Mouse (Mus musculus) layer of hippocampus, postnatal 10 days (tissue): ENCODE data around the gene Lgi4. TPM values are rescaled to one million over a fixed set of nuclear protein-coding genes. Genes with fewer than 3 reads are reported as not detected.

Experiments used
- DNase-seq, 2 experiments: peaks; one replicate each; pipeline ENCODE4 v3.0.0; 2021; ENCODE audit warnings: low spot score in 2 of 2
- total RNA-seq, 2 experiments: library from RNA; stranded (reverse); gene quantifications; 2 replicates each; pipeline ENCODE4 v1.2.3; 2021

The Lgi4 gene
- total RNA-seq, 2 experiments from 2014 or later: 13.2 to 15.5 TPM

DNA sequence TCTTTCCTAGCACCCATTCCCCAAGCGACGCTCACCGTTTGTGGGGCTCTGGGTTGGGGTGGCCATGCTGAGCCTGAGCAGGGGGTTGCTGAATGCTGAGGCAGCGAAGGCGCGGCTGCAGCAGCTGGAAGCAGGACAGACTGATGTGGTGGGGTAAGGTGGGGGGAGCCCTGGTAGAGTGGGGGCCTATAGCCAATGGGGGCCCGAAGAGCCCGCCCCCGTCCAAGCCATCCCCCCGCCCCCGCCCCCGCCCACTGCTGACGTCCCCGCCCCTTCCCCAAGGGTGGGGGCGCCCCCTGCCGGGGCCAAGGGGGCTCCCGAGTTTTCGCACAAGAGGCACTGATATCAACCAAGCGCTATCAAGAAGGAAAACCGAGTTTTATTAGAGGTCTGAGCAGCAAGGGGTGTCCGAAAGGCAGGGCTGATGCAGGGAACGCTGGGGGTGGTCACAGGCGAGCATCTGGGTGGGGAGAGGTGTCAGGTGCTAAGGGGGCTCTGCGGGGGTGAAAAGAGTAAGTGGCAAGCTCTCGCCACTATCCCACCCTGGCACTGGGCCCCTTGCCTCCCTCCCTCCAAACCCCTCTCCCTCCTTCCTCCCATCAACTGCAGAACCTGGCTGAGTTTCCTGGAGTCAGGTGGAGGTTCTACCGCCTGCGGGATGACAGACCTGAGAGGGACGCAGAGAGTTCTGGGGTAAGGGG is 7.7 kb upstream of the Lgi4 start, which contains the start of gene Fxyd7:
Gene Fxyd7, minus strand, starts transcription at position 147 of the 701 bp plus-strand sequence.
- peak in 1 of 2 experiments; percentile 60 for DNase-seq

DNA sequence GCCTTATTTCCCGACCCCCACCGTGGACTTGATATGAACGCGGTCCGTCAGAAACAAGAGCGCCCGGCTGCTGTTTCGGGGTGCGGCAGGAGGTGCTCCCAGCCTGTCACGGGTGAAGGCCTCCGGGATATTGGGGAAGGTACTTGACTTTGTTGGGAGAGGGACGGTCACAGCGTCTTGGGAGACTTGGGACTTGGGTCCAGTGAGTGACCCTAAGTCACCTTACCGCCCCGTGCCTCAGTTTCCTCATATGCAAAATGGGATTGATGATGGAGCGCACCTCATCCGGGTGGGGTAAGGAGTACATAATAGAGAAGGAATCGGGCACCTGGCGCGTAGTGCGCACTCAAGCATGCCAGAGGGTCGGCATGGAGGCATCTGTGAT is 6.9 kb upstream of the Lgi4 start:
- DNase-seq: no peak

DNA sequence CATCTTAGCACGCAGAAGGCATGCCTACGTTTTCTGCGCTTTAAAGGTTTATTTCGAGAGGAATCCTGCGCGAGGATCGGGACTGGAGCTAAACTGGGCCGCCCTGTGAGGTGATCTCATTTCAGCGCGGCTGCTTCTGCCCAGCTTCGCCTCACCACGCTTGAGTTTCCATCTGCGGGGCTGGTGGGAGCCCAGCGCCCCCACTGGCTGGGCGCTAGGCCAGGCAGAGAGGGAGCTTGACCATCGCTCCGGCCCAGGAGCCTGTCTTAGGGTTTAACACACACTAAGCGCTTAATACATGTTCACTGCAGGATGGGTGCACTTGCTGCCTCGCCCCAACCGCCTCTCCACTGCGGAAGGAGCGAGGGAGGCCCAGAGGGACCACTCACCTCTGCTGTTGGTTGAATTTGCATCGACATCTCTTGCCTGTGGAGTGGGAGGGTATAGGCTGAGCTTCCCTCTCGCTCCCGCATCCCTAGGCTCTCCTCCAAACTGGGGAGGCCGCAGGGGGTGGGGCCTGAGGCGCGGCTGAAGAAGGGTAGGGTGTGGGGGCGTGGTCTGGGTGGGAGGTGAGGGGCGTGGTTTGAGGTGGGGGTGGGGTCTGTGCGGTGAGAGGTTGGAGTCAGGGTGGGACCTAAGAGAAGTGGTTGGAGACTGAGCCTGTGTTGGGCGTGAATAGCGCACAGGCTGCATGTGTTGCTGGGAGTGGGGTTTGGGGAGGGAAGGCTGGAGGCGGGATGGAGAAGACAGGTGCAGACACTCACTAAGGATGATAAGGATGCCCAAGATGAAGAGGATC is 6.3 kb upstream of the Lgi4 start:
- DNase-seq: peak; percentile 60 to 73

DNA sequence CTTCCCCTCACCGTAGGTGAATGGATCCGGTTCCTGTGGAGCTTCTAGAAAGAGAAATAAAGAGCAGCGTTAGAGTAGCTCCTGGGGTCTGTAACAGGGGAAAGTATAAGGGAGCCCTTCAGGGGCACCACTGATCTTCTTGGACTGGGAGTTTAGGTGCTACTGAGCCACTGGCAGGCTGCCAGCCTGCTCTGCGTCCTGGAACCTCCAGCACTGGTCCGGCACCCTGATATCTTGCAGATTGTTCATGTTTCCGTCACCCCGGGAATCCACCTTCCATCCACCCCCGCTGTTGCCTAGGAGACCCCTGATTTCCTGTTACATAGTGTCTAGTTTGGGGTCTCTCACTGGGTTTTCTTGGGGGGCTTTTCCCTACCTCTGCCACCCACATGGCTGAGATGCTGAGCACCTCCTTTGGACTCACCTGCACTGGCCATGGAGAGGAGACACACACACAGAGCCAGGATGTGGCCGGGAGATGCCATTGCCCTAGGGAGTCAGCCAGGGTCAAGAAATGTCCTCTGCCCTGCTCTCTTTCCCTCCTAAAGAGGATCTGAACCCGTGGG is 5.2 kb upstream of the Lgi4 start:
- no peak for DNase-seq

DNA sequence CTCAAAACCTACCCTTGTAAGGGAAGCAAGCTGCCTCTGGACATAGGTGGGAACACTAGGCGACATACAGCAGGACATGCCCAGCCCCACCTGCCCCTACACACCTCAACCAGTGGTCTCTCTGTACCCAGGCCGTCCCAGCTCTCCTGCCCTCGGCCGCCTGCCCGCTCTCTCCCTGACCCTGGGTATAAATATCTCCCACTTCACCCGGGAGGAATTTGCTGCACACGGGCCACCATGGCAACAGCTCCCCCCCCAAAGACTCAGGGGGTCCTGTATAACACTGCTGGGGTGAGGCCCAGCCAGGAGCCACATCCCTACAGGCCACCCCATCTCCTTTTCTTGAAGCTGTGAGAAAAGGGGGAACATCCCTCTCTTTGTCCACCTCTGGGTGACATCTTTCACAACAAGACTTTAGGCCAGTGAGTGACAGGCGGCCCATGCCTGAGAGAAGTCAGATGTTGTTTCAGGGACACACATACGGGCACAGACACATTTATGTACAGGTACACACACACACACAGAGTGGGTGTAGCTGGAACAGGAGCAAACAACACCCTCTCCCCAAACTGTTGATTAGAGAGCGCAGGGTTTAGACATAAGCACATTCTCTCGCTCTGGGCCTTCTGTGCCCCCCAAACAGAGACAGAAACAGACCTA is 4.4 kb upstream of the Lgi4 start:
- no peak for DNase-seq

DNA sequence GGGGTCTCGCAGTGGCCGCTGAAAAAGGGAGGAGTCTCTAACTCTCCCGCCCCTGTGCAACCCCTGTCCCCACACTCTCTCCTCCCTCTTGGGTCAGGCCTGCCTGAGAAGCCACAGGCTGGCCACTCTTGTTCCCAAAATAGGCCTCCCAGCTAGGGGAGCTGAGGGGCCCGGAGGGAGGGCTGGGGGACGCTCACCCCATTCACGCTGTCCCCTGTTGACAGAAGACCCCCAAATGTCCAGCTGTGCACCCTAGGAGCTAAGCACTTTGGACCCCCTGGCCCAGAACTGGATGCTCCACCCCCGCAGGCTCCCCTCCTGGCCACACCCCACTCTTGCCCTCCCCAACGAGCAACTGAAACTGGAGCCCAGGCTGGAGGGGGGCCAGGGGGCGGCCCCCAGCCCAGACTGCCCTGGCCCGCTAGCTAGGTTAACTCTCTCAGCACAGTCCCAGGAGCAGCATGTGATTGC is 3.8 kb upstream of the Lgi4 start:
- DNase-seq: peak; percentile 68 to 74

DNA sequence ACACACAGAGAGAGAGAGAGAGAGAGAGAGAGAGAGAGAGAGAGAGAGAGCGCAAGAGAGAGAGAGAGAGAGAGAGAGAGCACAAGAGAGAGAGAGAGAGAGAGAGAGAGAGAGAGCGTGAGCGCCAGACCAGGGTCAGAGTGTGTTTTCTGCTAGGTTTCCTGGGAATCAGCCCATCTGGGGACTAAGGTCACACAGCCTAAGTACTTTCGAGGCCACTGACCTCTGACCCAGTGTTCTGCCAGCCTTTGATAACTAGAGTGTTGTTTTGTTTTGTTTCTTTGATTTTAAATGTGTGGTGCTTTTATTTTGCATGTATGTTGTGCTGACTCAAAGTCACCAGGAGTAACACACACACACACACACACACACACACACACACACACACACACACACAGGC is 3.3 kb upstream of the Lgi4 start:
- no peak for DNase-seq

DNA sequence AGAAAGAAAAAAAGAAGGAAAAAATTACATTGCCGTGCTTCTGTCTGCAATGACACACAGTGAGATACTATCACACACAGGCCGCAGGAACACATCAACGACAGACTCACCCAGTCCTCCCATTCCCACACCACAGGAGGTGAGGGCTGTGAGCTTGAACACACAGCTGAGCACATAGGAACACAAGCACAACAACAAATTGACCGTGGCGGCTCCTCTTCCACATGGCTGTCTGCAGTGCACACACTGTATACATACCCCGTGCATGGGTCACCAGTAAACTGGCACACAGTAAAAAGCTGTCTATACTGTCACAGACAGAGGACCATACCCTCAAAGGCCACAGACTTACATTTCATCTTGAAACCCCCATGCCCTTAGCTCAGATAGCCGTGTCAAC is 2.7 kb upstream of the Lgi4 start:
- no peak for DNase-seq

DNA sequence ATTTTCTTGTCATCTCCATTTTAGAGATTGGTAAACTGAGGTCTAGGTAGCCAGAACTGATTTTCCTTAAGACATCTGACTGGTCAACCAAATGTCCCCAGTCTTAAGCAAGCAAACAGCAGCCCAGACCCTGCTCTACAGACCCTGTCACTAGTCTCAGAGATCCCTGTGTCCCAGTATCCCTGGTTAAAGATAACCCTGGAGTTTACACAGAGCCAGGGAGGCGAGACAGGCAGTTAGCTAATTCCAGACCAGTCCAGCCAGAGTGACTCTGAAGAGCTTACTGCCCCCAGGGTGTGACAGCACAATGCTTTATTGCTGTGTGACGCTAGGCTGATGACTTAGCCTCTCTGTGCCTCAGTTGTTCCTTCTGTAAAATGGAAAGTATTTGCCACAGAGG is 2.1 kb upstream of the Lgi4 start, which contains the start of gene Fxyd1:
Gene Fxyd1, minus strand, starts transcription at position 129 of the 400 bp plus-strand sequence.
- DNase-seq: no peak

DNA sequence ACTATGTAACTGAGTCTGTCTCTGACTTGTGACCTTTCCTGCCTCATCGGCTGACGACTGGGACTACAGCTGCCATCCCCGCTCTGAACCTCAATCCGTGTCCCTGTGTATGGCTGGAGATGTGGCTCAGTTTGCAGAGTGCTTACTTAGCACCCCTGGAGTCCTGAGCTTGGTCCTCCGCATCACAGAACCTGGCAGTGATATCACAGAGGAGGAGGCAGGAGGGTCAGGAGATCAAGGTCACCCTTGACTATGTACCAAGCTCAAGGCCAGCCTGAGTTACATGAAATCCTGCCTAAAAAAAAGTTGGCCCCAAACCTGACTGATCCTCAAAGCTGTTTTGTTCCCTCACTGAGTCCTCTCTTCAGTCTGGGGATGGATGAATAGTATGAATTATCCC is 1.4 kb upstream of the Lgi4 start:
- no peak for DNase-seq

DNA sequence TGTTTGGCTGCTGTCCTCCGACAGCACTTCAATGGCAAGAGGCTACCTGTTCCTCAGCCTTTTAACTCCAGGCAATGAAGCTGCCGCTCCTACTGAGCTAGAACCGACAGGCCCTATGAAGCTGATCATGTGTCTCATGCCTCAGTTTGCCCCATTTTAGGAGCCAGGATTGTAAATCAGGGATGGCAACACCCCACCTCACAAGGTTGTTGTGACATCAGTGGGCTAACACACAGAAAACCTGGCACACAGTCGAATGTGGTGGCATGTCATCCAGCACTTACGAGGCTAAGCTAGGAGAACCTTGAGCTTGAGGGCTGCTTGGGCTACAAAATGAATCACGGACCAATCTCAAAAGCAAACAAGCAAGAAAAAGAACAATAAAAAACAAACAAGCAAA is 931 bp upstream of the Lgi4 start:
- DNase-seq: no peak

DNA sequence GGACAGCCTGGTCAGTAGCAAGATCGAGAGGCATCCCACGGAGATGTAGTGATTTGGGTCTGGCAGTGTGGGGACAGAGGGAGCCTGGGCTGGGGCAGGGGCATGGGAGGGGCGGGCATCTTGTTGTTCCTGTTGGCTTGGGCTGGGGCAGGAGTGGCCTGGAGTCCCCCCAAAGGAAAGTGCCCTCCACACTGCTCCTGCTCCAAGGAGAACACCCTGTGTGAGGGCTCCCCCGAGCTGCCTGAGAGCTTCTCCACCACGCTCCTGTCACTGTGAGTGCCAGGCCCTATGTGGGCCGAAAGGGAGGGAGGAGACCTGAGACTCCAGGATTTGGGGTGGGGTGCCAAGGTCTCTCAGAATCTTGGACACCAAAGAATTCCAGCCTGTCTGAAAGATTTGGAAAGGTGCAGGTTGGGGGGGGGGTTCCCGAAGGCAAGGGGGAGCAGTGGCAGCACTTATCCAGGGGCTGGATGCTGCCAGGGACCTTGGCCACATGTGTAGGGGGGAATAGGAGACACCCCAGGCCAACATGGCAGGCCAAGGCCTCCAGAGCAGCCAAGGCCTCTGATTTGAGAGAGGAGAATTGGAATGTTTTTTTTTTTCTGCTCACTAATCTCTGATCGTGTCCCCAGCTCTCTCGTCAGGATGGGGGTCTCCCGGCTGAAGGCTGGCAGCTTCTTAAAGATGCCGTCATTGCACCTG is 928 bp downstream of the Lgi4 start:
- DNase-seq: peak in 1 of 2 experiments; percentile 33

DNA sequence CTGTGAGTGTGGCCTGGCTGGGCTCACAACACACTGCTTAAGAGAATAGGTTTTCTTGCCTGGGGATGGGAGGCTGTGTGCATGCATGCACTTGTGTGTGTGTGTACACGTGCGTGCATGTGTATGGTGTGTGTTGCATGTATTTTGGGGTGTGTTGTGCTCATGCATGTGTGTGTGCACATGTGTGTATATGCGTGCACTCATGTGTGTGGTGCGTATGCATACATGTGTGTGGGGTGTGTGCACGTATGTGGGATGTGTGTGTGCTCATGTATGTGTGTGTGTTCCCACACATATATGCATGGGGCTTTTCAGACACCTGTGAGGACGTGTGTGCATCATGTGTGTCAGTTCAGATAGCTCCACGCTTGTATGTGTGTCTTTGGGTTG is 1.5 kb downstream of the Lgi4 start:
- DNase-seq: no peak

DNA sequence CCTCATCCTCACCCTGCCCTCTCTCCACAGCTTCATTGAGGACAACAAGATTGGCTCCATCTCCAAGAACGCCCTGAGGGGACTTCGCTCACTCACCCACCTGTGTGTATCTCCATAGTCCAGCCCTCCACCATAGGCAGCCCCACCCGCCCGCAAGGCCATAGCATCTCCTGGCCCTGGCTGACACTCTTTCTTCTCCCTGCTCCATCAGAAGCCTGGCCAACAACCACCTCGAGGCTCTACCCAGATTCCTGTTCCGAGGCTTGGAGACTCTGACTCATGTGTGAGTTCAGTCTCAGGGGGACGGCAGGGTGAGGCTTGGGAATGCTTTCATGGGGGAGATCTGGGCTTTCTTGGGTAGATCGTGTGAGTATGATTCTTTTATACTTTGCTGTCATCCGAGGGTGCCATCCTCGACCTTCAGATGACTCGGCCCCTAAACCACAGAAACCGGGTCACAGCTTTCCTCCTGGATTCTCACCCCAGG is 4.0 kb downstream of the Lgi4 start:
- DNase-seq: no peak

DNA sequence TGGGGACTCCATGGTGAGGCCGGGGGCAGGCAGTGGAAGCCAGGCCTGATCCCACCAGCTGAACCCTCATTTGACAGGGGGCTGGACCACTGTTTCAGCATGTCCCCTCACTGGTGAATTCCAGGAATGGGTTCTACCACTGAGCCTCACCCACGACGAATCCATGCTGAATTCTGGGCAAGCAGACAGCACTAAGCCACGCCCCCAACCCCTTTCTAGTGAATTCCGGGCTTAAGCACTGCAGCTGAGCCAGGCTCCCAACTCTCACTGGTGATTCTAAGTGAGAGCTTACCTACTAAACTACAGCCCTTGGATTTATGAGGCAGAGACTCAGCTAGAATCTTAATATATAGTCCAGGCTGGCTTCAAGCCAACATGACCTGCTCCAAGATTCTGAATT is 8.7 kb downstream of the Lgi4 start:
- peak; percentile 56 to 60 for DNase-seq

DNA sequence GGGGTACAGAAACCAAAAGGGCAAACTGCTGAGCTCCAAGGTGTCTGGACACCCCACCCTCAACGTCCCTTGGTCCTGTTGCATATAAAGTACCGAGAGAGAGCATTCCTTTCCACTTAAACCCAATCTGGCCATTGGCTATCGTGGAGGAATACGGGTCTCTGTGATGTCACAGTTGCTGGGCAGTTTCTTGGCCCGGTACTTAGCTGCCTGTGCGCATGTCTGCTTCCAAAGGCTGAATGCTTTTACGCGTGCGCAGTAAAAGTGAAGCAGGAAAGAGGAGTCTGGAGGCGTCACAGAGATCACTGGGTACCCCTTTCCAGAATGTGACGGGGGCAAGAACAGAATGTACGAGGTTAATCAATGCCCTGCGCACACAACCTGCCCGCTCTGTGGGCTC is 10.3 kb downstream of the Lgi4 start:
- DNase-seq: no peak

DNA sequence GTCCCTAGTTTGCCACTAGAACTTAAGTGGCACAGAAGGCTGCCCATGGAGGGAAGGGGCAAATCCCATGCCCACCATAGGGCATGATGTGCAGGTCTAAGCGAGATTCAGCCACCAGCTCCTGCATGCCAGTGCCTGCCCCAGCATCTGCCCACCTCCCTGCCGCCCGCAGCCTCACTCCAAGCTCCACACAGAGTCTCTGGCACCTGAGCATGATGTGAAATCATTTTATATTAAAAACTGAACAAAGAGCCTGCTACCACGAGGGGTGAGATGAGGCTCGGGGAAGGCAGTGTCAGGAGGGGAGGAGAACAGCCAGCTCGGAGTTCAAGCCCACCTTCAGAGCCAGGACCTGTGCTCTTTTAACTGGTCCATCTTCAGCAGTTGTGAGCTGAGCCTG is 11.2 kb downstream of the Lgi4 start:
- no peak for DNase-seq

DNA sequence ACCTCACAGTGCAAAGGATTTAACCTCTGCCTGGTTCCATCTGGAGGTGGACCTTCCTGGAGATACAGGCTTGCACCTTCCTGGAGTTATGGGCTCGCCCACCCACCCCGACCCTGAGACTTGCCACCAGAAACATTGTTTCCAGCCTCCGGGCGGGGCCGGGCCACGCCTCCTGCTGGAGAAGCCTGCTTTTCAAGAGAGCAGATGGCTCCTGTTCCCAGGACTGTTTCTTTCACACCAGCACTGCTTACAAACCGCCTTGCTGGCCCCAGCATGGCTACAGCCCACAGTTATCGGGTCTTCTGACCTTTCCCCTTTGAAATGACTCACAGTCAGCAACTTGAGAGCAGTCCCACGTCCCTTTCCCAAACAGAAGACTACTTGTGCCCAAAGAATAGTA is 13.2 kb downstream of the Lgi4 start:
- no peak for DNase-seq

DNA sequence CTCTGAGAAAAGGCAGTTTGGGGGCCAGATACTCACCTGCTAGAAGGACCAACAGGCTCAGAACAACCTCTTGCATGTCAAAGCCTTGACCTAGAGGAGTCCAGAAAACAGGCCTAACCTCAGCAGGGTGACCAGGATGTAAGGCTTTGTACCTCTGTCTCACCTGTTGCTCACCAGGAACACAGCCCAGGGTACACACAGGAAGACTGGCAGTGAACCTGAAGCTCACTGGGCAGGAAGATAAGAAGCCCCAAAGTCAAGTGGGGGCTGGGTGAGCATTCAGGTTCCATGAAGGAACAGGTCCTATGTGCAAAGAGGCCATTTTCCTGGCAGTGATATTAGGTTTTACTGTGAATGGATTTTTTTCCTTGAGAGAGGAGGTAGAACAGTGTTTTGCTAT is 14.4 kb downstream of the Lgi4 start:
- no peak for DNase-seq

DNA sequence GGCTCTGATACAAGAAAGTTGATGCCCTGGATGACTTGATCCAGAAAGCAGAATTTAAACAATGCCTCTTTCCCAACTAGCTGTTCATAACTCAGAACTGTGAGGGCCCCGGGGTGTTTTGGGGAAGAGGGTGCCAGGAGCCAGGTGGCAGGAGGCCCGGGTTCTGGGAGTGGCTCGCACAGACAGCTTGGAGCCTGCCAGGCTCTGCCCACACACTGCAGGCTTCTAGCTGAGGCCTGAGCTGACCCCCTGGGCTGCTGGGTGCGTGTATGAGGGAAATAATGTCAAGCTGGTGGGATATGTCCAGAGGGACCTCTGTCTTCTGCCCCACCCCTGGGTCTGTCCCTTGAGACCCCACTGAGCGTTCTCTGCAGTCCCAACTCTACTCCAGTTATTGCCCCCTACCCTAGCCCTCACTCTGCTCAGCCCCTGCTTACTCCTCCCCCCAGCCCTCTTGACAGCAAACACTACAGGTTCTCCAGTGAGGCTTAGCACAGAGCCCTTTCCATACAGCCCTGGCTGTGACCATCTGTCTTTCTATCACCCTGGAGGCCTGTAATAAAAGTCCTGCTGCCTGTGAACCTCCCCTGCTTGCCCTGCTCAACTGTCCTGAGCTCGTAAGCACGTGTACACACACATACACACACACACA is 15.0 kb downstream of the Lgi4 start:
- peak in 1 of 2 experiments; percentile 53 for DNase-seq
